Mouse (Mus musculus) bone marrow, adult 2 months (tissue): ENCODE measurements around the gene Uts2r.

ENCODE experiments used
- CTCF ChIP-seq: fragments of 200-500 bp; IDR thresholded peaks from 2 replicates; pipeline ENCODE4 v1.5.1; 2011; ENCODE audit warnings: low read length, control low read depth; ENCODE audit not compliant: control insufficient read depth, insufficient read depth
- POLR2A ChIP-seq: fragments of 200-500 bp; IDR thresholded peaks from 2 replicates; pipeline ENCODE4 v1.6.1; 2011; ENCODE audit warnings: low read depth, mild to moderate bottlenecking, control low read depth, low read length, borderline replicate concordance; ENCODE audit not compliant: control insufficient read depth

DNA sequence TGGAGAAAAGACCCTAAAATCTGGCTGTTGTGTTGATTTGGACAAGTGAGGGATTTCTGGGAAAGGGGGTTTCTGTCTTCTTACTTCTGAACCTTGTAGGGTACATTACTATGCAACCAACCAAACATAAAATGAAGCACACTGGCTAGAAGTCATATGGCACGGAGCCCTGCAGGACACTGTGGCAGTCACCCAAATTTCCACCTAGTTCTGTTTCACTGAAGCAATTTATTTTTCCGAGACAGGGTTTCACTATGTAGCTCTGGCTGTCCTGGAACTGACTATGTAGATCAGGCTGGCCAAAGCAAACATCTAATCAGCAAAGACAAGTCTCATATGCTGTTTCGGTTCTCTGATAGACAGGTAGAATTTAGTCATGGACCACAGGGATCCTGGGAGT lies 29.6 kb downstream of the Uts2r start:
- no peak for TF ChIP-seq CTCF
- no peak for TF ChIP-seq POLR2A
